Mouse (Mus musculus) adipocyte (in vitro differentiated cells): Measurements from ENCODE around the gene Hba-a2.
"Not testable (repeated sequence)": the region's sequence is repeated elsewhere in the genome, so short reads cannot be mapped to it uniquely, and the experiment has no call there.

Experiments used
- DNase-seq: peaks from one replicate; pipeline ENCODE4 v3.0.0-alpha.2; 2016; ENCODE audit warnings: low spot score

Hba-a2 gene

DNA sequence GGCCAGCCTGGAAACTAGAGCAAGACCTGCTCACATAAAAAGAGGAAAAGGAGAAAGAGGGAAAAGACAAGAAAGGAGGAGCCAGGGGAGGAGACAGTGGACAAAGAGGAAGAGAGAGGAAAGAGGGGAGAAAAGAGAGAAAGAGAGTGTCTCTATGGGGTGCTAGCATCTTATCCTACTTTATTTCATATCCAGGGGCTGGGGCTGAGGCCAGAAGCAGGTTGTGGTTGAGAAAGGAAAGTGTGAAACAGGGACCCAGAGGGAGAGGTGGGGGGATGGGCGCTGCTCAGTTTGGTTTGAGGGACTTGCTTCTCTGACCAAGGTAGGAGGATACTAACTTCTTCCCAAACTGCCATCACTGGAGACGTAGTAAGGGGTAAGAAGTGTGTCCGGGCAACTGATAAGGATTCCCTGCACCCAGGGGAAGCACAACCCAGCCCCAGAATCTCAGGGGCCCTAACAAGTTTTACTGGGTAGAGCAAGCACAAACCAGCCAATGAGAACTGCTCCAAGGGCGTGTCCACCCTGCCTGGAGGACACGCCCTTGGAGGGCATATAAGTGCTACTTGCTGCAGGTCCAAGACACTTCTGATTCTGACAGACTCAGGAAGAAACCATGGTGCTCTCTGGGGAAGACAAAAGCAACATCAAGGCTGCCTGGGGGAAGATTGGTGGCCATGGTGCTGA lies 13.1 kb upstream of the Hba-a2 start, which contains the start of gene Hba-a1:
Gene Hba-a1 (plus strand): TSS at position 421 of the 687 bp plus-strand sequence.
- not testable (repeated sequence) for DNase-seq

DNA sequence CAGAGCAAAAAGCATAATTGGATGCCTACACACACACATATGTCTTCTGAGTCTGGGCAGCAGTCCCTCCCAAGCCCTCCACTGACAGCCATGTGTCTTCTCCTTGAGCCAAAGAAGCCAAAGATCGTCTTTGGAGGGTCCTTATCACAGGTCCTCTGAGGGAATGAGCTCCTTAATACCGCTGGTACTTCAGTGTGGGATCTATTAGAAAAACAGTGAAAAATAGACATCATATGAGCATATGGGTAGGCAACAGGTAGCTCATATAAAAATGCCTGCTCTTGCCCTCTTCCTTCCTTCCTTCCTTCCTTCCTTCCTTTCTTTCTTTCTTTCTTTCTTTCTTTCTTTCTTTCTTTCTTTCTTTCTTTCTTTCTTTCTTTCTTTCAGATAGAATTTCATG lies 11.7 kb upstream of the Hba-a2 start:
- DNase-seq: not testable (repeated sequence)

DNA sequence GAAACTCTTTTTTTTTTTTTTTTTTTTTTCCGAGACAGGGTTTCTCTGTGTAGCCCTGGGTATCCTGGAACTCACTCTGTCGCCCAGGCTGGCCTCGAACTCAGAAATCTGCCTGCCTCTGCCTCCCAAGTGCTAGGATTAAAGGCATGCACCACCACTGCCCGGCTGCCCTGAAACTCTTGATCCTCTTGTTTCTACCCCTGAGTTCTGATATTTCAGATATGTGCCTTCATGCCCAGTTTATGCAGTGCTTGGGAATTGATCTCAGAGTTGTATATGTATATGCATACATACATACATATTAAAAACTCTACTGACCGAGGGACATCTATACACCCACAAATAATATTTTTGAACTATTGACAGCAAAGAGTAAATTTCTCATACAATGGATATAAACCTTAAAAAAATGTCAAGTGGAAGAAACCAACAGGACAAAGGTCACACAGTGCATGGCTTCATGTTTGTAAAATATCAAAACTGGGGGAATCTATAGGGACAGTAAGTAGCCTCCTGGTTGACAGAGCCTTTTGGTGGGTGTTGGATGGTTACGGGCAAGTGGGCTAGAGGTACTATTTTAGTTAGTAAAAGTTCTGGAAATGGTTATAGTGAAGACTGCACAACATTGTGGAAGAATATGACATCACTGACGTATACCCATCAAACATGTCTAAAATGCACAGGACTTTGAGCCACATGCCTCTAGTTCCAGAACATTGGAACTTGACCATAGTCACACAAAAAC lies 11.1 kb upstream of the Hba-a2 start:
- DNase-seq: no peak

DNA sequence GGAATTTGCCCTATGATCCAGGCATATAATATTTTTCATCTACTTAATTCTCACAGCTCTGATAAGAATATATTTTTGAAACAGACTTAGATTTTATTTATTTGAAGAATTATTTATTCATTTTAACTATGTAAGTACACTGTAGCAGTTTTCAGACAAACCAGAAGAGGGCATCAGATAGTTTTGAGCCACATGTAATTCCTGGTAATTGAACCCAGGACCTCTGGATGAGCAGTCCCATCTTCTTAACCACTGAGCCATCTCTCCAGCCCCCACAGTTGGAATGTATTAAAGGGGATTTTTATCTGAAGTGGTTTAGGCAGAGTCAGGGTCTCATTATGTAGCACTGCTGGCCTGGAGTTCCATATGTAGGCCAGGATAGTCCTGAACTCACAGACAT lies 10.4 kb upstream of the Hba-a2 start:
- DNase-seq: not testable (repeated sequence)

DNA sequence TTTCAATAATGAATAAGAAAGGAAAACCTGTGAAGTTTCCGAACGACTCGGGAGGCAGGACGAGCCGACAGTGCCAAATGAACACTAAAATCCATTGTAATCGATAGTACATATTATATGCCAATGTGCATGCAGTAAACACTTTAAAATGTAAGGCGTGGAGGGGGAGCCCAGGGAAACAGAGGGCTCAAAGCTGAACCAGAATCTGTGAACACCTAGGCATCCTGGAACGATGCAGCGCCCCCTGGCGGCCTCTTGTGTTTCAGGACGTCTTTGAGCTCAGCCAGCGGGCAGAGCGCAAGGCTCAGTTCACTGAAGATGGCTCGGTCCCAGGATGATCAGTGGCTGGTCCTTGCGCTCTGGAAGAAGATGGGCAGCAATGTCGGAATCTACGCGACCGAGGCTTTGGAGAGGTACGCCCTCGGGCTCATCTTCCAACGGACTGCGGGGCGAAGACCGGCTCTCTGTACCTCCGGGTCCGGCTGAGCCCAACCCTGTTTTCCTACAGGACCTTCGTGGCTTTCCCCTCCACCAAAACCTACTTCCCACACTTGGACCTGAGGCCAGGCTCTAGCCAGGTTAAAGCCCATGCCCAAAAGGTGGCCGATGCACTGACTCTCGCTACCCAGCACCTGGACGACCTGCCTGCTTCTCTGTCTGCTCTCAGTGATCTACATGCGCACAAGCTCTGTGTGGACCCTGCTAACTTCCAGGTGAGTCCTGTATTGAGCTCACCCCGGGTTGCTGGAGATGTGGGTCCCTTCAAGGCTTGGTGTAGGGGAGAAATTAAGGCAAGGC lies 9.4 kb upstream of the Hba-a2 start, which contains the start of gene Hbq1b:
Gene Hbq1b (plus strand): TSS at position 271 of the 798 bp plus-strand sequence.
- peak; percentile 28 for DNase-seq

GRCm38 (mm10) chr11:32287493-32287825 lies 8.8 kb upstream of the Hba-a2 start:
- DNase-seq: no peak

DNA sequence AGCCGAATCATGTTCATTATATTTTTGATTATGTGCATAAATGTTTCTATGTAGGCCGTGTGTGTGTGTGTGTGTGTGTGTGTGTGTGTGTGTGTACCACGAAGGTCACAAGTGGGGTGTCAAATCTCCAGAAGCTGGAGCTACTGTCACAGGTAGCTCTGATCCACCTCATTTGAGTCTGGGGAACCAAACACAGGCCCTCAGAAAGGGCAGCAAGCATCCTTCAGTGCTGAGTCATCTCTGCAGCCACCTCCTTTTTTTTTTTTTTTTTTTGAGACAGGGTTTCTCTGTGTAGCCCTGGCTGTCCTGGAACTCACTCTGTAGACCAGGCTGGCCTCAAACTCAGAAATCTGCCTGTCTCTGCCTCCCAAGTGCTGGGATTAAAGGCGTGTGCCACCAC lies 3.5 kb upstream of the Hba-a2 start:
- not testable (repeated sequence) for DNase-seq

GRCm38 (mm10) chr11:32293479-32293878 lies 2.8 kb upstream of the Hba-a2 start:
- DNase-seq: not testable (repeated sequence)

DNA sequence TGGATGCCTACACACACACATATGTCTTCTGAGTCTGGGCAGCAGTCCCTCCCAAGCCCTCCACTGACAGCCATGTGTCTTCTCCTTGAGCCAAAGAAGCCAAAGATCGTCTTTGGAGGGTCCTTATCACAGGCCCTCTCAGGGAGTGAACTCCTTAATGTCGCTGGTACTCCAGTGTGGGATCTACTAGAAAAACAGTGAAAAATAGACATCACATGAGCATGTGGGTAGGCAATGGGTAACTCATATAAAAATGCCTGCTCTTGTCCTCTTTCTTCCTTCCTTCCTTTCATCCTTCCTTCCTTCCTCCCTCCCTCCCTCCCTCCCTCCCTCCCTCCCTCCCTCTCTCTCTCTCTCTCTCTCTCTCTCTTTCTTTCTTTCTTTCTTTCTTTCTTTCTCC lies 1.1 kb downstream of the Hba-a2 start:
- DNase-seq: not testable (repeated sequence)

GRCm38 (mm10) chr11:32297866-32298531 lies 1.7 kb downstream of the Hba-a2 start:
- DNase-seq: no peak

DNA sequence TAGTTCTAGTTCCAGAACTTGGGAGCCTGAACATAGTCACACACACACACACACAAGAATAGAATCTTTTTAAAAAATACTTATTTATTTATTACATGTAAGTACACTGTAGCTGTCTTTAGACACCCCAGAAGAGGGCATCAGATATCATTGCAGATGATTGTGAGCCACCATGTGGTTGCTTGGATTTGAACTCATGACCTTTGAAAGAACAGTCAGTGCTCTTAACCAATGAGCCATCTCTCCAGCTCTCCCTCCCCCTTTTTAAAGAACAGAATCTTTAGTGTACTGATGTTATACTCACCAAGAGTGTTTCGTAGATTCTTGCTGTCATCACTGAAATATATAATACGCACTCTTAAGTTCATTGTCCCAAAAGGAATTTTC lies 2.2 kb downstream of the Hba-a2 start:
- DNase-seq: no peak

DNA sequence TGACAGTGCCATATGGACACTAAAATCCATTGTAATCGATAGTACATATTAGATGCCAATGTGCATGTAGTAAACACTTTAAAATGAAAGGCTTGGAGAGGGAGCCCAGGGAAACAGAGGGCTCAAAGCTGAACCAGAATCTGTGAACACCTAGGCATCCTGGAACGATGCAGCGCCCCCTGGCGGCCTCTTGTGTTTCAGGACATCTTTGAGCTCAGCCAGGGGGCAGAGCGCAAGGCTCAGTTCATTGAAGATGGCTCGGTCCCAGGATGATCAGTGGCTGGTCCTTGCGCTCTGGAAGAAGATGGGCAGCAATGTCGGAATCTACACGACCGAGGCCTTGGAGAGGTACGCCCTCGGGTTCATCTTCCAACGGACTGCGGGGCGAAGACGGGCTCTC lies 3.6 kb downstream of the Hba-a2 start, which contains the start of gene Hbq1a:
Gene Hbq1a (plus strand): TSS at position 205 of the 400 bp plus-strand sequence.
- DNase-seq: peak; percentile 18

DNA sequence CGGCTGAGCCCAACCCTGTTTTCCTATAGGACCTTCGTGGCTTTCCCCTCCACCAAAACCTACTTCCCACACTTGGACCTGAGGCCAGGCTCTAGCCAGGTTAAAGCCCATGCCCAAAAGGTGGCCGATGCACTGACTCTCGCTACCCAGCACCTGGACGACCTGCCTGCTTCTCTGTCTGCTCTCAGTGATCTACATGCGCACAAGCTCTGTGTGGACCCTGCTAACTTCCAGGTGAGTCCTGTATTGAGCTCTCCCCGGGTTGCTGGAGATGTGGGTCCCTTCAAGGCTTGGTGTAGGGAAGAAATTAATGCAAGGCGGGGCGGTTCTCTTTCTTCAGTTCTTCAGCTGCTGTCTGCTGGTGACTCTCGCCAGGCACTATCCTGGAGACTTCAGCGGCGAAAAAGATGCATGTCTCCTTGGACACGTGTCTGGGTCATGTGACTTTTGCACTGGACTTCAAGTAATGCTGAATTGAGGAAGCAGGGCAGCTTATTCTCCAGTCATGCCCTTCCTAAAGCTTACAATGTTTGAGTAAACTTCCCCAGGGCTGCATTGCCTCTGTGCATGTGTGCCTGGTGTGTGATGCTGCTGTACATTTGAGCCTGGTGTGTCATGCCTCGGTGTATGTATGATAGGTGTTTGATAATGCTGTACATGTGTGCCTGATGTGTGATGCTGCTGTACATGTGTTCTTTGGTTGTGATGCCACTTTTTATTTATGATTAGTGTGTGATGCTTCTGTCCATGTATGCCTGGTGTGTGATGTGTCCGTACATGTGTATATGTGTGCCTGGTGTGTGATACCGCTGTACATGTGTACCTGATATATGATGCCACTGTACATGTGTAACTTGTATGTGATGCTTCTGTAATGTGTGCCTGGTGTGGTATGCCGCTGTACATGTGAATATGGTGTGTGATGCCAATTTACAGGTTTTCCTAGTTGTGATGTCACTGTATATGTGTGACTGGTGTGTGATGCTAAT lies 4.3 kb downstream of the Hba-a2 start:
- no peak for DNase-seq

DNA sequence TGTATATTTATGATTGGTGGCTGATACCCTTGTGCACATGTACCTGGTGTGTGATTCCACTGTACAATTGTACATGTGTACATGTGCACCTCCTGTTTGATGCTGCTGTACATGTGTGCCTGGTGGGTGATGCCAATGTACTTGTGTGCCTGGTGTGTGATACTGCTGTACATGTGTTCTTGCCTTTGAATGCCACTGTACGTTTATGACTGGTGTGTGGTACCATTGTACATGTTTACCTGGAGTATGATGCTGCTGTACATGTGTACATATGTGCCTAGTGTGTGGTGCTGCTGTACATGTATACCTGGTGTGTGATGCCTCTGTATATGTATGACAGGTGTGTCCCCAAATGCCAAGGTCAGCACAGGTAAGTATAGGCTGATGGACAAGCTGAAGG lies 5.2 kb downstream of the Hba-a2 start:
- DNase-seq: no peak

GRCm38 (mm10) chr11:32302824-32303419 lies 6.6 kb downstream of the Hba-a2 start:
- no peak for DNase-seq

DNA sequence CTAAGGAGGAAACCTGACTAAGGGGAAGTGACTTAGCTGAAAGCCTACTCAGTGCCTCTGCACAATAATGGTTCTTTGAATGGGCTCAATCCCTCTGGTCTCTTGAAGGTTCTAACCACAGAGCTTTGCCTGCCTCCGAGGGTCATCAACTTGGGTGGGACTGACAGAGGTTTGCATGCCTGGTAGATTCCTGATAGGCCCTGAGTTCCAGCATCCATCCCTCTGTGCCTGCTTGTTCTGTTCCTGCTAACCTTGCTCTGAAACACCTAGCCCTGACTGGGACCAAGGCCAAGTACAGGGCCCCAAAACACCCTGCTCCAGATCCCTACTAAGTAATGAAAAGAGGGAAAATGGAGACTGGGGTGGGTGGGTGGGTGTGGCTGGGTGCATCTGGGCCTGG lies 7.2 kb downstream of the Hba-a2 start:
- DNase-seq: no peak

- no peak for DNase-seq
Measured at GRCm38 (mm10) chr11:32307006-32307405, 10.7 kb downstream of the Hba-a2 start.

- no peak for DNase-seq
Measured at GRCm38 (mm10) chr11:32309446-32309845, 13.2 kb downstream of the Hba-a2 start.

GRCm38 (mm10) chr11:32309928-32310327 lies 13.6 kb downstream of the Hba-a2 start:
- DNase-seq: no peak

DNA sequence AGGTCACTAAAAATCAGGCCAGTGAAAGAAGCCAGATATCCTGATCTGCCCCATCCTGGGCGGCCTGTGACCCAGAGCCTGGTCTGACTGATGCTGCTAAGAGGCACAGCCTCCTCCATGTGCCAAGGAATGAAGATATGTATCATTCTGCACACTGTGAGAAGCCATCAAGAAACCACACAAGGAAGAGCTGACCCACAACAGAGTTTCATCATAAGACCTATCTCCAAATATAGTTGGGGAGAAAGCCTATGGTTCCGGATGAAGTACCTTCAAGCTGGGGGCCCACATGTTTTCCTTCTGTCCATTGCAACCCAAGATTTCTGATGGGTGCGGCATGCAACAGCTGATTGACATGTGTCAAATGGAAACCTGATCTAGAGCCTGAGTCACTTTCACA lies 19.7 kb downstream of the Hba-a2 start:
- no peak for DNase-seq
